Mouse (Mus musculus) CH12.LX (cell line): ENCODE measurements around the gene 9530053A07Rik.

Experiments used
- CTCF ChIP-seq, 2 experiments: IDR thresholded peaks in 1 of 2; conservative IDR thresholded peaks in 1 of 2; 2 replicates each; pipeline ENCODE4 v1.5.1; 2011 to 2012; ENCODE audit warnings: low read depth in 2 of 2, low read length in 2 of 2, improper control_type of control experiment in 1 of 2, inconsistent platforms in 1 of 2, mild to moderate bottlenecking in 1 of 2, moderate library complexity in 1 of 2
- RAD21 ChIP-seq: IDR thresholded peaks from 2 replicates; pipeline ENCODE4 v1.6.1; 2011; ENCODE audit warnings: low read depth, mild to moderate bottlenecking, low read length, improper control_type of control experiment, moderate library complexity
- ZNF384 ChIP-seq: IDR thresholded peaks from 2 replicates; pipeline ENCODE4 v1.6.1; 2012; ENCODE audit warnings: low read depth, low read length, improper control_type of control experiment, inconsistent platforms

GRCm38 (mm10) chr7:28180890-28181289 is 51.6 kb downstream of the 9530053A07Rik start:
- no peak for TF ChIP-seq RAD21
- TF ChIP-seq CTCF (conservative IDR thresholded peaks at IDR 0.05 in 1 of 2, IDR thresholded peaks at IDR 0.05 in 1 of 2; ENCODE audit: low read depth in 2 of 2, low read length in 2 of 2) = no peak
- TF ChIP-seq ZNF384 = no peak
